Mouse (Mus musculus) thymus, adult 2 months (tissue): ENCODE measurements around the gene Dlx3. TPM values are rescaled to one million over a fixed set of nuclear protein-coding genes. Genes with fewer than 3 reads are reported as not detected.

Experiments
- DNase-seq: peaks from one replicate; pipeline ENCODE4 v3.0.0; 2021
- H3K27ac ChIP-seq: fragments of 200-500 bp; 2 replicates; pipeline ENCODE4 v1.5.1; 2012; ENCODE audit warnings: low read length, control low read depth; ENCODE audit not compliant: control insufficient read depth, insufficient read depth
- H3K27me3 ChIP-seq: fragments of 200-500 bp; 2 replicates; pipeline ENCODE4 v1.6.1; 2012; ENCODE audit warnings: mild to moderate bottlenecking, low read length, moderate library complexity, mixed read lengths; ENCODE audit not compliant: control insufficient read depth, insufficient read depth
- H3K36me3 ChIP-seq: fragments of 200-500 bp; 2 replicates; pipeline ENCODE4 v1.6.1; 2012; ENCODE audit warnings: mild to moderate bottlenecking, low read length, moderate library complexity; ENCODE audit not compliant: control insufficient read depth, insufficient read depth
- H3K4me1 ChIP-seq: fragments of 200-500 bp; replicated peaks from 2 replicates; pipeline ENCODE4 v1.6.1; 2012; ENCODE audit warnings: low read length; ENCODE audit not compliant: control insufficient read depth, insufficient read depth
- H3K4me3 ChIP-seq: fragments of 200-500 bp; 2 replicates; pipeline ENCODE4 v1.5.1; 2012; ENCODE audit warnings: mild to moderate bottlenecking, low read length, control low read depth, moderate library complexity; ENCODE audit not compliant: control insufficient read depth, insufficient read depth
- CTCF ChIP-seq: fragments of 200-500 bp; IDR thresholded peaks from 2 replicates; pipeline ENCODE4 v1.5.1; 2012; ENCODE audit warnings: mild to moderate bottlenecking, control low read depth, low read length, moderate library complexity, borderline replicate concordance; ENCODE audit not compliant: control insufficient read depth, poor library complexity, insufficient read depth; ENCODE audit errors: extremely low read depth
- POLR2A ChIP-seq: fragments of 200-500 bp; IDR thresholded peaks from 2 replicates; pipeline ENCODE4 v1.6.1; 2012; ENCODE audit warnings: mild to moderate bottlenecking, low read length, control low read depth, moderate library complexity; ENCODE audit not compliant: control insufficient read depth, poor library complexity, insufficient read depth; ENCODE audit errors: extremely low read depth
- WGBS: fragments of 180-500 bp; shearing (Covaris S2); methylation state at CpG from one replicate; pipeline ENCODE4 v1.1.7; 2018; 5-methylcytosine and 5-hydroxymethylcytosine counted together
- polyA plus RNA-seq: library from polyadenylated mRNA; depleted of rRNA; stranded (reverse); fragments of >200 nt; gene quantifications from 2 replicates; pipeline ENCODE4 v1.2.3, GENCODE M21; 2012

The Dlx3 gene
- polyA plus RNA-seq, 1 experiment: 1.0 TPM

DNA sequence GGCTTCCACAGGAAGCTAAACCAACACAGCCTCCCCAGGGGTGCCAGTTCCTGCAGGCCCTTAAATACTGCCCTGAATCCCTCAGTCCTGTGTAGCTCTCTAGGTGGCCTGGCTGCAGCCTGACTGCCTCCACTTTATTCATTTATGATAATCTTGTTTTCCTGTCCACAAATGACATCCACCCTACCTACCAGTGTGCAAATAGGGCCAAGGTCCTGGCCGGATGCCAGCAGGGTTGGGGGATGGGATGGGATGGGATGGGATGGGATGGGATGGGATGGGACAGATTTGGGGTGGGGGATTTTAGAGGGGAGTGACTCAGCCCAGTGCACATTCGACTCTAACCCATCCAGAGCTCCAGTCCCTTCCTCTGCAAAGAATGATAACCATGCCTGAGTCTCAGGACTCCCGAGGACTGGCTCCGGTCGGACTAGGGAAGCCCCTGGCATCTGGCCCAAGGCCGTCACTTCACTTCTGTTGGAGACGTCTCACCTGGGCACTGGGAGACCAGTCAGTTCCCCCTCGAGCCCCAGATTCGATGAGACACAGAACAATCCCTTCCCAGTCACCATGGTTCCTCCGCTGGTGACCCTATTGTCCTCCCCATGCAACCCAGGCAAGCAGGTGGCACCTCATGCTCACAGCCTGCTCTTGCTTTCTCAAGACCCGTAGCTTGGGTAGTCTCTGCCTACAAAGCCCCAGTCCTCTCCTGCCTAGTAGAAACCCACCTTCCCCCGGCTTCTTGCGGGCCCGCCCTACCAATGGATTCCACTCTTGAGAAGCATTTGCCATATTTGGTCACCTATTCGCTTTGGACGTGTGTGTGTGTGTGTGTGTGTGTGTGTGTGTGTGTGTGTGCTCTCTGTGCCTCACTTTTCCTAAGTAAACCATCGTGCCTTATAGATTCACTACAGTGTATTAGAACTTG, 32.4 kb upstream of the Dlx3 start:
- 87% methylated on average over 17 of the region's 17 CpGs for WGBS
- no peak overlapping the region for H3K27ac ChIP-seq
- H3K36me3 ChIP-seq: no peaks in the 10 kb centered on the region
- TF ChIP-seq CTCF: no peak
- TF ChIP-seq POLR2A: no peak
- H3K4me1 ChIP-seq: peaks cover 10% of the 10 kb centered on the region
- H3K27me3 ChIP-seq: no peaks in the 10 kb centered on the region
- H3K4me3 ChIP-seq: no peak overlapping the region
- DNase-seq: no peak

DNA sequence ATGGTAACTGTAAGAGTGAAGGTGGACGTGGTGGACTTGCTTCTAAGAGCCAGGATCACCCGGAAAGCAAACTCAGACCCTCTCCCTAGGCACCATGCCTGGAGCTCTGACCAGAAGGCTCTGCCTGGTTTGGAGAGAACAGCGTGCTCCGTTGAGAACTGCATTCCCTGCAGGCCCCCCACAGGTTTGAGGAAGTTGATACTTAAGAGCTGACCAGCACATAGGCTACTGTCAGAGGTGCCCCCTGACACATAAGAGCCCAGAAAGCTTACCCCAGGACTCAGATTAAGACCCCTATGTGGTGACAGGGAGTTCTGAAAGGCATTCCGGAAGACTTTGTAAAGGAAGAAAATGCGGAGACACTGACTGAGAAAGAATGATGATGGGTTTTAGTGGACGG, 31.6 kb upstream of the Dlx3 start:
- no peak overlapping the region for H3K27ac ChIP-seq

GRCm38 (mm10) chr11:95088857-95089779, 30.8 kb upstream of the Dlx3 start:
- no peaks in the 10 kb centered on the region for H3K27me3 ChIP-seq
- no peak overlapping the region for H3K4me3 ChIP-seq
- 51% methylated on average over 16 of the region's 16 CpGs for WGBS
- no peak for DNase-seq
- no peaks in the 10 kb centered on the region for H3K36me3 ChIP-seq
- TF ChIP-seq CTCF (no peak), POLR2A (no peak)
- no peaks in the 10 kb centered on the region for H3K4me1 ChIP-seq
- H3K27ac ChIP-seq: no peak overlapping the region

More for the DNA sequence above, 31.6 kb upstream of the Dlx3 start:
- DNase-seq: no peak
- no peaks in the 10 kb centered on the region for H3K36me3 ChIP-seq
- no peak for TF ChIP-seq POLR2A
- TF ChIP-seq CTCF: no peak
- no peak overlapping the region for H3K4me3 ChIP-seq
- peaks cover 5% of the 10 kb centered on the region; the same call in 1 of the 2 replicates for H3K4me1 ChIP-seq
- WGBS: 88% methylated on average over 7 of the region's 7 CpGs
- H3K27me3 ChIP-seq: no peaks in the 10 kb centered on the region

DNA sequence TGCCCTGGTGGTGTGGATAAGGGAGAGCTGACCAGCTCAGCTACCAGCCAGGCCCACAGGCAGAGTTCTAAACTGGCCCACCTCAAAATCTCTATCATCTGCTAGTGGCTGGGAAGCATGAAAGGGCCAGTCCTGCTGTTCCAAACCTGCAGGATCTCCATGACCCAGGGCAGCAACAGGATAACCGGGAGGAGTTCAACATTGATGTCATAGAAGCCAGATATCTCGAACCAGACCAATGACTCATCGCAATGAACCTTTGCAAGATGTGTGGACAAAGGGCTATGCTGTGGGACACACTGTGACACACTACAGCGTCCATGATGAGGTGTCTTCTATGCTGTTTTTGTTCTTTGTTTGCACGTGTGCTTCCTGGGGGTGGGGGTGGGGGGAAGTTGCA, 26.8 kb upstream of the Dlx3 start:
- Histone ChIP-seq H3K36me3 (no peaks in the 10 kb centered on the region), H3K27ac (no peak overlapping the region), H3K4me1 (no peaks in the 10 kb centered on the region), H3K4me3 (no peak overlapping the region), H3K27me3 (no peaks in the 10 kb centered on the region)
- DNase-seq: no peak
- TF ChIP-seq POLR2A (no peak), CTCF (no peak)
- WGBS: 89% methylated on average over 5 of the region's 5 CpGs

DNA sequence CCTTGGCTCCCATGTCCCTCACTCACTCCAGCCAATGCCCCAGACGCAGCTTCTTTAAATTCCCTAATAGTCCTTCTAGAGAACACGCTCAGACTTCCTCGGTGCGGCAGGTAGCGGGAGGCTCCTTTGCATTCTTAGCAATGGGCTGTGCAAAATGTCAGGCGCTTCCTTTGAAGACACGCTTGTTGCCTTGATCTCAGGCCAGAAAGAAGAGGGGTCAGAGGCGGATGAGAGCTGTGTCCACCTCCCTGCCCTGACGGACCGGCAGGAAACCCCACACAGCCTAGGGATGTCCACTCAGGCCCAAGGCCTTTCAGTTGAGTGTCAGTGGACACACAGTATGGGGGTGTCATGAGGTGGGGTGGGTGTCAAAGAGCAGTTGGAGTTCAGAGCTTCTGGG, 24.3 kb upstream of the Dlx3 start:
- TF ChIP-seq CTCF (no peak), POLR2A (no peak)
- 92% methylated on average over 10 of the region's 10 CpGs for WGBS
- no peak for DNase-seq
- no peaks in the 10 kb centered on the region for H3K27me3 ChIP-seq
- no peak overlapping the region for H3K27ac ChIP-seq
- H3K36me3 ChIP-seq: no peaks in the 10 kb centered on the region
- no peak overlapping the region for H3K4me3 ChIP-seq
- no peaks in the 10 kb centered on the region for H3K4me1 ChIP-seq
